Mouse (Mus musculus) hindbrain, embryonic 12.5 days (tissue): ENCODE measurements at regions not wholly inside any gene's neighbourhood (a gene's known extent, or its start where the extent isn't known, plus 50 kb on each side); places are given as distances from the start of the nearest gene placed in this dataset.

Source experiments
- ATAC-seq: fragments of 200-750 bp; cut with Nextera tagmentation; 2 replicates; pipeline ENCODE4 v1.8.0; 2017; ENCODE audit warnings: moderate TSS enrichment; ENCODE audit not compliant: low FRiP score
- H3K27ac ChIP-seq: fragments of 300-500 bp; sonication (generic); 2 replicates; pipeline ENCODE4 v1.5.1; 2016; ENCODE audit warnings: mild to moderate bottlenecking
- H3K27me3 ChIP-seq: fragments of 300-500 bp; sonication (generic); 2 replicates; pipeline ENCODE4 v1.6.1; 2016; ENCODE audit warnings: mild to moderate bottlenecking
- H3K36me3 ChIP-seq: fragments of 300-500 bp; sonication (generic); 2 replicates; pipeline ENCODE4 v1.6.1; 2016; ENCODE audit warnings: mild to moderate bottlenecking
- H3K4me1 ChIP-seq: fragments of 300-500 bp; sonication (generic); 2 replicates; pipeline ENCODE4 v1.6.1; 2016
- H3K4me2 ChIP-seq: fragments of 300-500 bp; sonication (generic); replicated peaks from 2 replicates; pipeline ENCODE4 v1.6.1; 2016; ENCODE audit warnings: mild to moderate bottlenecking
- H3K4me3 ChIP-seq: fragments of 300-500 bp; sonication (generic); 2 replicates; pipeline ENCODE4 v1.5.1; 2016; ENCODE audit warnings: mild to moderate bottlenecking
- H3K9ac ChIP-seq: fragments of 300-500 bp; sonication (generic); 2 replicates; pipeline ENCODE4 v1.6.1; 2016; ENCODE audit warnings: mild to moderate bottlenecking, moderate library complexity
- H3K9me3 ChIP-seq: fragments of 300-500 bp; sonication (generic); replicated peaks from 2 replicates; pipeline ENCODE4 v1.6.1; 2016; ENCODE audit warnings: mild to moderate bottlenecking
- WGBS: fragments of 180-500 bp; shearing (Covaris S2); methylation state at CpG from one replicate; pipeline ENCODE4 v1.1.7; 2016; 5-methylcytosine and 5-hydroxymethylcytosine counted together

- no peaks in the 10 kb centered on the region for H3K9me3 ChIP-seq
- WGBS = 78% methylated on average over 2 of the region's 2 CpGs
- no peak overlapping the region for H3K9ac ChIP-seq
- H3K4me2 ChIP-seq = no peak overlapping the region
- no peak for ATAC-seq
- no peaks in the 10 kb centered on the region for H3K27me3 ChIP-seq
- no peaks in the 10 kb centered on the region for H3K36me3 ChIP-seq
- no peak overlapping the region for H3K27ac ChIP-seq
- H3K4me3 ChIP-seq = no peak overlapping the region
- H3K4me1 ChIP-seq = no peaks in the 10 kb centered on the region
Measured at GRCm38 (mm10) chr6:20982931-20983330, 232.4 kb upstream of the Kcnd2 start.

GRCm38 (mm10) chr6:21005077-21005476 is 210.2 kb upstream of the Kcnd2 start:
- ATAC-seq = no peak
- H3K9ac ChIP-seq = no peak overlapping the region
- no peak overlapping the region for H3K27ac ChIP-seq
- H3K9me3 ChIP-seq = no peaks in the 10 kb centered on the region
- H3K27me3 ChIP-seq = no peaks in the 10 kb centered on the region
- H3K36me3 ChIP-seq = no peaks in the 10 kb centered on the region
- no peak overlapping the region for H3K4me2 ChIP-seq
- no peak overlapping the region for H3K4me3 ChIP-seq
- 62% methylated on average over 2 of the region's 2 CpGs for WGBS
- H3K4me1 ChIP-seq = no peaks in the 10 kb centered on the region

- Histone ChIP-seq H3K36me3 (no peaks in the 10 kb centered on the region), H3K9ac (no peak overlapping the region), H3K4me3 (no peak overlapping the region), H3K4me1 (no peaks in the 10 kb centered on the region), H3K4me2 (no peak overlapping the region), H3K27ac (no peak overlapping the region), H3K9me3 (no peaks in the 10 kb centered on the region), H3K27me3 (no peaks in the 10 kb centered on the region)
- 63% methylated on average over 1 of the region's 1 CpGs for WGBS
- no peak for ATAC-seq
Measured at GRCm38 (mm10) chr6:21047924-21048323, 167.4 kb upstream of the Kcnd2 start.

- H3K36me3 ChIP-seq = no peaks in the 10 kb centered on the region
- no peaks in the 10 kb centered on the region for H3K4me1 ChIP-seq
- no peak overlapping the region for H3K4me3 ChIP-seq
- H3K9ac ChIP-seq = no peak overlapping the region
- H3K9me3 ChIP-seq = no peaks in the 10 kb centered on the region
- H3K27ac ChIP-seq = no peak overlapping the region
- H3K27me3 ChIP-seq = no peaks in the 10 kb centered on the region
- 79% methylated on average over 5 of the region's 5 CpGs for WGBS
- H3K4me2 ChIP-seq = no peak overlapping the region
- no peak for ATAC-seq
Measured at GRCm38 (mm10) chr6:21093015-21093414, 122.3 kb upstream of the Kcnd2 start.

GRCm38 (mm10) chr6:21111238-21111992 is 103.9 kb upstream of the Kcnd2 start:
- Histone ChIP-seq H3K27ac (no peak overlapping the region), H3K4me3 (no peak overlapping the region), H3K36me3 (no peaks in the 10 kb centered on the region), H3K4me2 (no peak overlapping the region), H3K9ac (no peak overlapping the region), H3K27me3 (no peaks in the 10 kb centered on the region), H3K4me1 (no peaks in the 10 kb centered on the region), H3K9me3 (no peaks in the 10 kb centered on the region)
- WGBS = 71% methylated on average over 3 of the region's 3 CpGs
- ATAC-seq = no peak

- ATAC-seq = 0 out of 2 replicates have a peak, but pooled peaks have one; percentile 66
- Histone ChIP-seq H3K9ac (no peak overlapping the region), H3K4me2 (no peak overlapping the region), H3K4me3 (no peak overlapping the region), H3K27ac (no peak overlapping the region), H3K27me3 (no peaks in the 10 kb centered on the region), H3K9me3 (no peaks in the 10 kb centered on the region), H3K36me3 (no peaks in the 10 kb centered on the region), H3K4me1 (no peaks in the 10 kb centered on the region)
- 42% methylated on average over 1 of the region's 1 CpGs for WGBS
Measured at GRCm38 (mm10) chr6:21122119-21122518, 93.2 kb upstream of the Kcnd2 start.

GRCm38 (mm10) chr6:21122852-21123251 is 92.5 kb upstream of the Kcnd2 start:
- no peaks in the 10 kb centered on the region for H3K9me3 ChIP-seq
- no peaks in the 10 kb centered on the region for H3K4me1 ChIP-seq
- H3K27me3 ChIP-seq = no peaks in the 10 kb centered on the region
- H3K4me3 ChIP-seq = no peak overlapping the region
- peak; percentile 49; the same call in 1 of the 2 replicates for ATAC-seq
- no peak overlapping the region for H3K27ac ChIP-seq
- no peak overlapping the region for H3K9ac ChIP-seq
- H3K36me3 ChIP-seq = no peaks in the 10 kb centered on the region
- no peak overlapping the region for H3K4me2 ChIP-seq
